Mouse (Mus musculus): ENCODE data around the gene Rps6ka1. TPM values are rescaled to one million over a fixed set of nuclear protein-coding genes. Genes with fewer than 3 reads are reported as not detected.
"Not testable (repeated sequence)": the region's sequence is repeated elsewhere in the genome, so short reads cannot be mapped to it uniquely, and the experiment has no call there.

The Rps6ka1 gene
- total RNA-seq, 1 experiment from 2014 or later: 80.3 TPM

DNA sequence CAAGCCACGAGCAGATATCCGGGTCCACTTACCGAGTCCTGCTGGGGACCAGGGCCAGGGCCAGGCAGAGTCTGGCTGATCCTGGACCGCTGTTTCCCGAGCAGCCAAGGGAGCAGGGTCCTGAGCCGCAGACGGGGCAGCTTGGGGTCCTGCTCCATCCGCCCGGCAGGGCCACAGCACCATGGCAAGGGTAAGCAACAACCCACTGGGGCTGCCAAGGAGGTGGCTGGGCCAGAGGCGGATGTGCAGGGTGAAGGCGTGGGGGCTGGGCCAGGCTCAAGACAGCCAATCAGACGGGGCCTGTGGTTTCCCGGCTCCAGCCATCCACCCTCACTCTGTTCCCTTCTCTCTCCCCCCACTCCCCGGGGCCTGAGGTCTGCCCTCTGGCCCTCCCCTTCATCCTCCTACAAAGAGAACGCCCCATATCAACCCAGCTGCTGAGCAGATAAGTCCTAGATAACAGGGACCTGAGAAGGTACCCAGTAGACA lies 14.7 kb downstream of the Rps6ka1 start:
- ATAC-seq (ENCODE audit: extremely low read depth, insufficient number of reproducible peaks, low FRiP score, poor library complexity, severe bottlenecking): peak; percentile 68

DNA sequence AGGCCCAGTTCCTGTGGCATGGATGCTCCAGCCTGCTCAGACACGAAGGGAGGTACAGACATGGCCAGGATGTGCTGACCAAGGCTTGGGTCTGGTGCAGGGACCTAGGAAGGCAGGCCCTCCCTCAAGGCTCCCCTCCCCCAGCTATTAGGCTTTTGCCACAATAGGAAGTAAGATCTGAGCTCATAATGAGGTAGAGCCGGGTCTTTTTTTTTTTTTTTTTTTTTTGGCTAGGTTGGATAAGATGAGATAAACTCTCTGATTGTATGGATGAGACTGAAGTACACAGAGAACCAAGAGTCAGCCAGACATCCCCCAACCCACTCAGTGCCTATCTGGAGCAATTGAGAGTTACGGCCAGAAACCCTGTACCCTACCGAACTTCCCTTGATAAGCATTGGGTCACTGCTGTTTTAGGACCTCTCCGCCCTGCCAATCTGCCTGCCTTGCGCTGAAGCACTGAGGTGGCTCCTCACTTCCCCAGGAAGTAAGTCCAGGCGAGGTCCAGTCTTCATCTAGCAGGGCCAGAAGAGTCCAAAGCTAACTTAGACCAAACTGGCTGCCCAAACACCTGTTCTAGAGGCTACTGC lies 15.3 kb downstream of the Rps6ka1 start:
- ATAC-seq (ENCODE audit: extremely low read depth, insufficient number of reproducible peaks, low FRiP score, poor library complexity, severe bottlenecking): no peak

DNA sequence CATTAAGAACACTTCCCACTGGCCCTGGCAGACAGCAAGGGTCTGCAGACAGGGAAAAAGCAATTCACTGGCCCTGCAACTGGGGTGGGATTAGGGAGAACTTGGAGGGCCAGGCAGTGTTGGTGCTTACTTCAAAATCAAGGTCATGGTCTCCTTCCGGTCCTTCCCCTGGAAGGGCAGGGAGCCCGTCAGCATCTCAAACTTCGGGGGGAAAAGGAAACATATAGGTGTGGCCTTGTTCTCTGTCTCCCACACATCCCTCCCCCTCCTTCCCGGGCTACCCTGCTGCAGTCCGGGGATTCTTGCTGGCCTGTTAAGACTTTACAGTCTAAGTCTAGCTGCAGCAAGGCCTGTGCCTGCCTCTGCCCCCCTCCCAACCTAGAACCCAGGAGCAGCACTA lies 22.4 kb downstream of the Rps6ka1 start:
- ATAC-seq (ENCODE audit: extremely low read depth, insufficient number of reproducible peaks, low FRiP score, poor library complexity, severe bottlenecking): no peak

DNA sequence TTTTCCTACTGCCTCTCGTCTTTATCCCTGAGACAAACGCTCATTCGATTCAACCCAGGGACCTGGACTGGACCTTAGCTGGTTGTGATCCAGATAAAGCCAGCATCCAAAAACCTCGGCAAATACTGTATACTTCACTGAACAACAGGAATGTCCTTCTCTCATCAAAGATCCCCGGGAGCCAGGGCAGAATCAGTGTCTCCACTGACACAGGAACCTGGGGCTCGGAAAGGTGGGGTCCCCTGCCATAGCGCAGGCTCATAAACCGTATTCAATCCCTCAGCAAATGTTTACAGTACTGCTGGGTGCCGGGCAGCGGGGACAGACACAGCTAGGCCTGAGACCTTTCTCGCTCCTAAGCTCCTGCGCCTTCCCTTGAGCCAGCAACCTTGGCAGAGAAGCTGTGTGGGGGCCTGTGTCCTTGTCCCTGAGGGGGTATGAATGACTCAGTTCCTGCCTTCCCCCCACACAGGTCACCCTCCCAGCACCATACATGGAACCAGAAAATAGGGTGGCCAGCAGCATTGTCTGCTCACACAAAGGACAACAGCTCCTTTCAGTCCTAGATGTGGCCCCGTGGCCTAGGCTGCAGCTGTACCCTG lies 23.1 kb downstream of the Rps6ka1 start:
- no peak for ATAC-seq (ENCODE audit: extremely low read depth, insufficient number of reproducible peaks, low FRiP score, poor library complexity, severe bottlenecking)

DNA sequence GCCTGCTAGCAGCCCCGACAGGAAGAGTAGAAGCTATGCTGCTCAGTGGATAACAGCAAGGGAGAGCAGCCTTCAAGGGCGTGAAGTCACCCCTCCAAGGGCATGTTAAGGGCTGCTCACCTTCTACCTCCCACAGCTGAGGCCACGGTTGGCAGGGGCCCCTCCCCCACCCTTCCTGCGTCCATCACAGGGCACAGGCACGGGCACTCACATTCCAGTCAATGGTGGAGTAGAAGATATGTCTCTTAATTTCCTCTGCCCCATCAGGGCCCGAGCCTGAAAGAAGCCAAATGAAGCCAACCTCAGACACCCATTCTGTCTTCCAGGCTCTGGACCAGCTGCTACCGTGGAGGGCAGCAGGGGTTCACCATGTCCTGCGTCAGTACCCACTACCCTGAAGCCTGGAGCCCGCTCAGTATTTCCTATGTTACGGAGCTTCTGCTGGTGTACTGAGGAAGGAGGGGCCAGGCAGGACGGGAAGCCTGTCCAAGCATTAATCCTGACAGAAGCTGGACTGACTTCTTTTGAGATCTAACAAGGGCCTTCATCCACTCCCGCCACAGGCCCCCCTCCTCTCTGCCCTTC lies 23.7 kb downstream of the Rps6ka1 start:
- no peak for ATAC-seq (ENCODE audit: extremely low read depth, insufficient number of reproducible peaks, low FRiP score, poor library complexity, severe bottlenecking)

DNA sequence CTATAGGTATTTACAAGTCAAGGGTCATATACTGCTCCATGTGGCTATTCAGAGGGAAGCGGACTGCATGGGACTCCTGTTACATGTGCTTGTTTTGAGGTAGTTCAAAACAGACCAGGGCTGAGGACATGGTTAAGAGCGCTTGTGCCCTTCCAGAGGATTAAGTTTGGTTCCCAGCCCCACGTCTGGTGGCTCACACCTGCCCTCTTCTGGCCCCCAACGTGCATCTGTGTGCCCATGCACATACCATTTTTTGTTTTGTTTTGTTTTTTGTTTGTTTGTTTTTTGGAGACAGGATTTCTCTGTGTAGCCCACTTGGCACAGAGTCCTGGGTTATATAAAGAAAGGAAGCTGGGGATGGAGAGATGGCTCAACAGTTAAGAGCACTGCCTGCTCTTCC lies 30.1 kb downstream of the Rps6ka1 start:
- ATAC-seq (ENCODE audit: extremely low read depth, insufficient number of reproducible peaks, low FRiP score, poor library complexity, severe bottlenecking): no peak

DNA sequence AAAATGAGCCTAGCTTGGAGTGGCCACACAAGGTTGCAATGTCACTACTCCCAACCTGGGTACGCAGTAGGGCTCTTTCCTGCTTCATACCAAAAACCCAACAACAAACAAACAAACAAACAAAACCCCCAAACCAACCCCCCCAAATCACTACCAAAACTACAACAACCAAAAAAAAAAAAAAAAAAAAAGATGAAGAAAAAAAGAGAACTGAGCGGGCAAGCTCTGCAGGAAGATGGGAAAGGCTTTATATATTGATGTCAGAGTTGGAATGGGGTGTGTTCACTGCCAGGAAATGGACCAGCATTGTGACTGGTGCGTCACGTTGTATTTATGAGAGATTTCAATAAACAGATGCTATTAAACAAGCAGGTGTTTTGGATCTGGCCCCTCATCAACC lies 33.0 kb downstream of the Rps6ka1 start:
- ATAC-seq (ENCODE audit: extremely low read depth, insufficient number of reproducible peaks, low FRiP score, poor library complexity, severe bottlenecking): no peak

DNA sequence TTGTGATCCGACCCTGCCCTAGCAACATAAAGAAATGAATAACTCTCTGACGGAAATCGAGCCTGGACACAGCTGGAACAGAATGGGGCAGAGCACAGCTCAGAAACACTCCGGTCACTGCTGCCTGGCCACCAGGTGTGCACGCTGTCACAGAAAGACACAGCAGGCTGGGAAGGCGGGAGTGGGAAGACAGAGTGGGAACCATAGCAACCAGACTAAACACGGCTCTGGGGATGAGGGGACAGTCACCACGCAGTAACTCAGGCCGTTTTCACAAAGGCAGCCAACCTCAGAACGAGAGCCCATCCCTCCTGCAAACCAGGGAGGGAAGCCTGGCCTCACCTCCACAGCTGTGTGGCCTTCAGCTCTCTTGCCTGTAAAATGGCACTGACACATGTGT lies 34.0 kb downstream of the Rps6ka1 start:
- ATAC-seq (ENCODE audit: extremely low read depth, insufficient number of reproducible peaks, low FRiP score, poor library complexity, severe bottlenecking): no peak

DNA sequence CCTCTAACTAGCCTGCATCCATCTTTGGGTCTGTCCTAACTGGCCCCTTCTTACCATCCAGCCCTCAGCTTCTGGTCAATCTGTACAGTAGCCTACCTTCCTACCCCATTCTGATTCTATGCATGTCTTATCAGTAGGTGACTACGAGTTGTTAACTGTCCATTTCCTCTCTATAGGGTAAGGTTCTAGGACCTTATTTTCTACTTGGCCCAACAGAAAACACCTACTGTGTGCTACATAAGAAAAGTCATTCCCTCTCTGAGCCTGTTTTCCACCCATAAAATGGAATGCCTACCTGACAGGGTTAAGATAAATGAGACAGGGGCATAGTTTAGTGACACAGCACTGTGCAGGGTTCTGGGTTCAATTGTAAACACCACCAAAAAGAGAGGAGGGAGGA lies 41.0 kb downstream of the Rps6ka1 start:
- ATAC-seq (ENCODE audit: extremely low read depth, insufficient number of reproducible peaks, low FRiP score, poor library complexity, severe bottlenecking): no peak

DNA sequence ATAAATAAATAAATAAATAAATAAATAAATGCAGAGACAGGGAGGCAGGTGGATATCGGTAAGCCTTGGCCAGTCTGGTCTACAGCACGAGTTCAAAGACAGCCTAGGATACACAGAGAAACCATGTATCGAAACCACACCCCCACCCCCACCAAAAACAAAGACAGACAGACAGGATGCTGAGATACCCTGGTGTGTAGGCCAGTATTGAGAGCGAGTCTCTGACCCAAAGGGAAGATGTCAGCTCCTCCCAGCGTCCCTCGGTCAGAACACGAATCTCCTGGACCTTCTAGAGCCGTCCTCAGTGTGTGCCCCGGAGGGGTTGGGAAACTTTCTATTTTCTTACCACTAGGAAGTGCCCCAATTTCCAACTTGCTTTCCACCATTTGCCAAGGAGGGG lies 42.5 kb downstream of the Rps6ka1 start:
- ATAC-seq (ENCODE audit: extremely low read depth, insufficient number of reproducible peaks, low FRiP score, poor library complexity, severe bottlenecking): no peak

DNA sequence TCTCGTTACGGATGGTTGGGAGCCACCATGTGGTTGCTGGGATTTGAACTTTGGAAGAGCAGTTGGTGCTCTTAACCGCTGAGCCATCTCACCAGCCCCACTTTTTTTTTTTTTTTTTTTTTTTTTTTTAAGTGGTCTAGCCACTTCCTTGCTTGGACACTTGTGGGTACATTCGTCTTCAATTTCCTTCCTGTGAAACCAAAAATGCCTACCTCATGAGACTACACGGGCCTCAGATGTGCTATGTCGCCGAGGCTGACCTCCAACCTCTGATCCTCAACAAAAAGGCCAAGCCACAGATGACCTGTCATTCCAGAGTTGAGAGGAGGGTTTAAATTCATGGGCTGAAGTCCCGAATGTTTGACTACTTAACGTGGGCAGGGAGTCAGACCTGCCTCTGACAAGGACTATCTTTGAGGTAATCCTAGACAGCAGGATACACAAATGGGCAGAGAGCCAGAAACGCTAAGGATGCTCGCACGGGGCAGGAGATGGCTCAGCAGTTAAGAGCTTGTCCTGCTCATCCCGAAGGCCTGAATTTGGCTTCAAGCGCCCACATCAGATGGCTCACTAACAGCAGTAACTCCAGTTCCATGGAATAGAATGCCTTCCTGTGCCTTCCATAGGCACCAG lies 43.3 kb downstream of the Rps6ka1 start:
- ATAC-seq (ENCODE audit: extremely low read depth, insufficient number of reproducible peaks, low FRiP score, poor library complexity, severe bottlenecking): no peak

DNA sequence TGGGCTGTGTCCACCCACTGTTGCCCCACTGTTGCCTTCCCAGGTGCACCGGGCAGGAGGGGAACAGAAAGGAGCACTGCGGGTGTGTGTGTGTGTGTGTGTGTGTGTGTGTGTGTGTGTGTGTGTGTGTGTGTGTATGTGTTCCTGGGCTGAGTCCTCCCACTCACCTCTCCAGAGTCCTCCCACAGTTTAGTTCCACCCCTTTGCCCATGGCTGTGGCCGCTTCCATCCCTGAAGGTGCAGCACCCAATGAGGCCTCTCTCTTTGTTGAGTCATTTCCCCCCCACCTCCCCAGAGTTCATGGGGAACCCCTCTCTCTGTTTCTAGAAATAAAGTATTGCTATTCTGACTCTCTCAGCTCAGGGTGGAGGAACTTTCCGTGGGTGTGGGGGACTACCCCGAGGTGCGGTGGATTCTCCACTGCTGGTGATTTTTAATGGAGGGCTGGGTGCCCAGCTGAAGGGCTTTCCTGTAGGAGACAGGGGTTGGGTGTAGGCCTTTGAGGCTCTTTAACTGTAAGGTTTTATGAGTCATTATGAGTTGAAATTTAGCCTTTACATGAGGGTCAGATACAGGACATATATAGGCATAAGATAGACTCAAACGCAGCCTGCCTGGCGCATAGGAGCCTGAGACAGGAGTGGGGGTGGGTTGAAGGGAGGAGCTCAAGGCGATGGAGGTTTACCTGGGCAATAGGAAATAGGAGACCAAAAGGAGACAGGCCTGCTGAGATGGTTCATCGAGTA lies 44.4 kb downstream of the Rps6ka1 start:
- ATAC-seq (ENCODE audit: extremely low read depth, insufficient number of reproducible peaks, low FRiP score, poor library complexity, severe bottlenecking): peak; percentile 25

DNA sequence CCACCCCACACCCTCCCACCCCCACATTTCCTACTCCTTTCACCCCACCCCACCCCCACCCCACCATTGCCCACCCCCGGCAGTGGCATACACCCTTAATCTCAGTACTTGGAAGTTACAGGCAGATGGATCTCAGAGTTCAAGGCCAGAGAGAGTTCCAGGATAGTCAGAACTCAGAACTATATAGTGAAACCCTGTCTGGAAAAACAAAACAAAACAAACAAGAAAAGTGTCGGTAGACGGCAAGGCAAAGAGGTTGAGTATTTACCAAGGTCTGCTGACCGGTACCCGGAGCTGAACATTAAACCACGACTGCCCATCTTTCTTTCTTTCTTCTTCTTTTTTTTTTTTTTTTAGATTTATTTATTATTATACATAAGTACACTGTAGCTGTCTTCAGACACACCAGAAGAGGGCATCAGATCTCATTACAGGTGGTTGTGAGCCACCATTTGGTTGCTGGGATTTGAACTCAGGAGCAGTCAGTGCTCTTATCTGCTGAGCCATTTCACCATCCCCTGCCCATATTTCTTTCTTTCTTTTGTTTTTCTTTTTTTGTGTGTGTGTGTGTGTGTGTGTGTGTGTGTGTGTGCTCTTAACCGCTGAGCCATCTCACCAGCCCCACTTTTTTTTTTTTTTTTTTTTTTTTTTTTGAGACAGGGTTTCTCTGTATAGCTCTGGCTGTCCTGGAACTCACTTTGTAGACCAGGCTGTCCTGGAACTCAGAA lies 45.7 kb downstream of the Rps6ka1 start:
- ATAC-seq (ENCODE audit: extremely low read depth, insufficient number of reproducible peaks, low FRiP score, poor library complexity, severe bottlenecking): not testable (repeated sequence)

DNA sequence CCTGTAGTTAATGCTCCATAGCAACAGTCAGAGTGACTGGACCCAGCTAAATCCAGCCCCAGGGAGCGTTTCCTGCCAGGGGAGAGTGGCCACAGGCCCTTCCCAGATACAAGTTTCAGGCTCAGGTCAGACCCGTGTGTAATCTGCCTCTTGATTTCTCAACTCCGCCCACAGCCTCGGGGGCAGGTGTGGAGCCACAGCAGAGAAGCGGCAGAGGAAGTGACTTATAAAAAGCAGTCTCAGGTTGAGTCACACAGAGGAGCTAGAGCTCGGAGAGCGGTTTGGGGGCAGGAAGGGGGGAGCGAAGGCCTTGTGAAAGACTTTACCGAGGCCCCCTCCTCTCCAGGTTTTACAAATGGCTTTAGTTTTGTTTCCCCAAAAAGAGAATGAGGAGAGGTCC lies 46.6 kb downstream of the Rps6ka1 start:
- peak; percentile 88 for ATAC-seq (ENCODE audit: extremely low read depth, insufficient number of reproducible peaks, low FRiP score, poor library complexity, severe bottlenecking)

DNA sequence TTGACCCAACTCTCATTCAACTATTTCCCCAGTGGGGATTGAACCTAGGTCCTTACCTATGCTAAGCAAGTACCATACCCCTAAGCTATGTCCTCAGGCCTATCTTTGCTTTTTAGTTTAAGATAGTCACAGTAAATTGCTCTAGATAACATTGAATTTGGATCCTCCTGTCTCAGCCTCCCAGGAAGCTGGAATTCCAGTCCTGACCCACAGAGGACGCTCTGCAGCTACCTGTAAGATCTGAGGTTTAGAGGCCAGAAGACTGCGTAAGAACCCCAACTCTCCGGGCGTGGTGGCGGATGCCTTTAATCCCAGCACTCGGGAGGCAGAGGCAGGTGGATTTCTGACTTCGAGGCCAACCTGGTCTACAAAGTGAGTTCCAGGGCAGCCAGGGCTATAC lies 47.1 kb downstream of the Rps6ka1 start:
- no peak for ATAC-seq (ENCODE audit: extremely low read depth, insufficient number of reproducible peaks, low FRiP score, poor library complexity, severe bottlenecking)

DNA sequence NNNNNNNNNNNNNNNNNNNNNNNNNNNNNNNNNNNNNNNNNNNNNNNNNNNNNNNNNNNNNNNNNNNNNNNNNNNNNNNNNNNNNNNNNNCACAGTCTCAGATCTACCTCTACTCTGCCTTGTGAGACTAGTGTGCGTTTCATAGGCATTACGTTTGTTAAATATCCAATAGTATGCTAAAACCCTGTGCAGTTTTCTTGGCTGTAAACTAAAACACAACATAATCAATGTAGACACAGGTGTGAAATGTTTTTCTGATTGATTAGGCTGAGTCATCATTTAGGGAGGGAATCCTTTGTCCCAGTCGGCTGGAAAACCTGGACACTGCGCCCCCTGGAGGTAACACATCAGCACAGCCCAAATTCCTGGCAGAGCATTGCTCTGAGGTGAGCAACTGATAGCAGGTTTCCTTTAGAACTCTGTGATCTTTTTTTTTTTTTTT lies 48.2 kb downstream of the Rps6ka1 start:
- no peak for ATAC-seq (ENCODE audit: extremely low read depth, insufficient number of reproducible peaks, low FRiP score, poor library complexity, severe bottlenecking)

DNA sequence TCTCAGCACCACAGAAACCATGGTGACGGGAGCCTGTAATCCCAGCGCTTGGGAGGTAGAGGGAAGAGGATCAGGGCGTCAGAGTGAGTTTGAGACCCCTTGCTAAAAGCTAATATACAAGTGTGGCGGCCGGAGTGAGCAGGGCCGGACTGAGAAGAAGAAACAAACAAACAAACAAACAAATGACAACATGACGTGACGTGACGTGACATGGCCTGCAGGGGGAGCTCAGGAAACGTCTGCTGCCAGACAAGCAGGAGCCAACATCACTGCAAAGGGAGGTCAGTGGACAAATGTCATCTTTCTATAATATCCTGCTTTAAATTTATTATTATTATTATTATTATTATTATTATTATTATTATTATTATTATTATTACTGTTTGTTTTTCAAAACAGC lies 51.0 kb downstream of the Rps6ka1 start:
- peak; percentile 42; the same call in 1 of the 2 replicates for ATAC-seq (ENCODE audit: extremely low read depth, insufficient number of reproducible peaks, low FRiP score, poor library complexity, severe bottlenecking)

DNA sequence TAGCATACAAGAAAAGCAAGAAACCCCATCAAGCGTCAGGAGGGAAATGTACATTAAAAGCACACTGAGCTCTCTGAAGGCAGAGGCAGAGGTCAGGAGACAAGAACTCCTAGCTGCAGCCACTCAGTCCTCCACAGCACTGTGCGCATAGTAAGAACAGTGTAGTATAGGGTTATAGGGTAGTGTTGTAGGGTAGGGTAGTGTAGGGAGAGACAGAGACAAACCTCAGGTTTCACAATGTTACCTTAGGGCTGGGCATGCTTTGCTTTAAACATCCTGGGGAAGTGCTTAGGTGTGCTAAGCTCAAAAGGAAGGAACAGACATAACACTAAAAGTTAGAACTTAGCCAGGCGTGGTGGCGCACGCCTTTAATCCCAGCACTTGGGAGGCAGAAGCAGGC lies 52.4 kb downstream of the Rps6ka1 start:
- no peak for ATAC-seq (ENCODE audit: extremely low read depth, insufficient number of reproducible peaks, low FRiP score, poor library complexity, severe bottlenecking)

Data from neutrophil, adult 5-6 weeks (primary cell).